Mouse (Mus musculus) intestine, embryonic 15.5 days (tissue): ENCODE data around the gene Dhx33. TPM values are rescaled to one million over a fixed set of nuclear protein-coding genes. Genes with fewer than 3 reads are reported as not detected.

Experiments
- ATAC-seq: fragments of 200-750 bp; cut with Nextera tagmentation; 2 replicates; pipeline ENCODE4 v1.8.0; 2017; ENCODE audit warnings: moderate TSS enrichment, moderate library complexity
- H3K27ac ChIP-seq: fragments of 300-500 bp; sonication (generic); 2 replicates; pipeline ENCODE4 v1.5.1; 2015; ENCODE audit warnings: mild to moderate bottlenecking, inconsistent platforms
- H3K27me3 ChIP-seq: fragments of 300-500 bp; sonication (generic); replicated peaks from 2 replicates; pipeline ENCODE4 v1.6.1; 2015; ENCODE audit warnings: inconsistent platforms
- H3K36me3 ChIP-seq: fragments of 300-500 bp; sonication (generic); 2 replicates; pipeline ENCODE4 v1.6.1; 2015; ENCODE audit warnings: inconsistent platforms
- H3K4me1 ChIP-seq: fragments of 300-500 bp; sonication (generic); replicated peaks from 2 replicates; pipeline ENCODE4 v1.6.1; 2015; ENCODE audit warnings: inconsistent platforms
- H3K4me2 ChIP-seq: fragments of 300-500 bp; sonication (generic); replicated peaks from 2 replicates; pipeline ENCODE4 v1.6.1; 2015; ENCODE audit warnings: mild to moderate bottlenecking, inconsistent platforms
- H3K4me3 ChIP-seq: fragments of 300-500 bp; sonication (generic); replicated peaks from 2 replicates; pipeline ENCODE4 v1.5.1; 2015; ENCODE audit warnings: inconsistent platforms
- H3K9ac ChIP-seq: fragments of 300-500 bp; sonication (generic); 2 replicates; pipeline ENCODE4 v1.6.1; 2015; ENCODE audit warnings: inconsistent platforms
- H3K9me3 ChIP-seq: fragments of 300-500 bp; sonication (generic); 2 replicates; pipeline ENCODE4 v1.6.1; 2016; ENCODE audit warnings: inconsistent platforms
- WGBS: fragments of 180-500 bp; shearing (Covaris S2); methylation state at CpG from one replicate; pipeline ENCODE4 v1.1.7; 2015; 5-methylcytosine and 5-hydroxymethylcytosine counted together
- polyA plus RNA-seq: library from polyadenylated mRNA; unstranded; fragments of >200 nt; fragmentation: Nextera tagmentation; extraction: Ambion mirVana; gene quantifications from 2 replicates; pipeline ENCODE4 v1.2.1, GENCODE M21; 2015

The Dhx33 gene
- polyA plus RNA-seq, 1 experiment from 2014 or later = 15.0 TPM

DNA sequence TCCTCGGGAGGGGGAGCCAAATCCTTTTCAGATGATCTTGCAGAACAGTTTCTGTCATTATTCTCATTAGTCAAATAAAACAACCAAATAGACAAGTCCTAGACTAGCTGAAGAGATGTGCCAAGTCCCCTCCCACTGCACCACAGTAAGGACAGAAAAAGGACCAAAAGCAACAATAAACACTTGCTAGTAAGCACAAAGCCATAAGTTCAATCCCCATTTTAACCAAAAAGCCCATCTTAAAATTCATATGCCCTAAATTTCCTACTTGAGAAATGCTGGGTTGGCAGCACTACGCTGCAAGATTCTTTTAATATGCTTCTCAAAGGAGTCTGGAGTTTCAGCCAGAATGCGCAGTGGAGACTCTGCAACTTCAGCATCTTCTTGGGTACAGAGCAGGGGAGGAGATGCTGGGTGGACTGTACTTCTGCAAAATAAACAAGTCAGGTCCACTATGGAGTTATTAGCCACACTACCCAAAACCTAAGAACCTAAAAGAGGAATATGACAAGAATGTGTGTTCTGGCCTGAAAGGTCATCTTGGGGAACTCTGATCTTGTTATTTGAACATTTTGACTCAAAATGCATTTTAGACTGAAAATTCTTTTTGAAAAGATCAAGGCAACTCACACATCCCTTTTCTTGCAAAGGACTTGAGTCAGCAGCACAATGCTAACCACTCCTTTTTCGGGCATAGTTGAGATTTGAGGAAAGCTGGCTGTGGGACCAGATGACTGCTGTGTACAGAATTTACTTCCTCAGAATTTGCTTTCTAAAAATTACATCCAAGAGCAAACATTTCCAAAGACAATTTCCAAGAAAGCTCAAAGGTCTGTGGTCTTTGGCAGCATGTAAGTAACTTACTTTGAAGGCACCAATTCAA lies 59.1 kb downstream of the Dhx33 start:
- no peak overlapping the region for H3K27ac ChIP-seq
- no peak overlapping the region for H3K4me2 ChIP-seq
- H3K9me3 ChIP-seq = no peaks in the 10 kb centered on the region
- ATAC-seq = no peak
- no peaks in the 10 kb centered on the region for H3K27me3 ChIP-seq
- no peaks in the 10 kb centered on the region for H3K4me1 ChIP-seq
- WGBS = 88% methylated on average over 4 of the region's 4 CpGs
- H3K9ac ChIP-seq = no peak overlapping the region
- H3K36me3 ChIP-seq = peaks cover 50% of the 10 kb centered on the region
- H3K4me3 ChIP-seq = no peak overlapping the region

DNA sequence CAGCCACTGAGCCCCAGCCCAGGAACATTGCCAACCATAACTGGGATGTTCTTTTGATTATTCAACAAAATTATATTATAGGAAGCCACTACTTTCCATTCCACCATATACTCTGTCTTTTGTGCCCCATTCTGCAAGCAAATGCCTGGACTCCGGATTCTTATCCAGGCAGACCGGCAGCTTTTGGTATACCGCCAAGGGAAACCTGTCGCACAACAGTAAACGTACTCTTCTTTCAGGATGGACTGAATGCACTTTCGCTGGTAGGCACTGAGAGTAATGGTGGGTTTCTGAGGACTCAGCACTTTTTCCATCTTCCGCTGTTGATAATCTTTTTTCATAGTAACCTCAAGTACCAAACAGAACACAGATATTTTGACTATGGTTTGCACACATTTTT lies 60.6 kb downstream of the Dhx33 start:
- H3K27ac ChIP-seq = no peak overlapping the region
- no peak for ATAC-seq
- no peaks in the 10 kb centered on the region for H3K27me3 ChIP-seq
- 90% methylated on average over 7 of the region's 7 CpGs for WGBS
- no peak overlapping the region for H3K4me2 ChIP-seq
- no peak overlapping the region for H3K4me3 ChIP-seq
- H3K4me1 ChIP-seq = no peaks in the 10 kb centered on the region
- peaks cover 43% of the 10 kb centered on the region for H3K36me3 ChIP-seq
- no peak overlapping the region for H3K9ac ChIP-seq
- no peaks in the 10 kb centered on the region for H3K9me3 ChIP-seq

DNA sequence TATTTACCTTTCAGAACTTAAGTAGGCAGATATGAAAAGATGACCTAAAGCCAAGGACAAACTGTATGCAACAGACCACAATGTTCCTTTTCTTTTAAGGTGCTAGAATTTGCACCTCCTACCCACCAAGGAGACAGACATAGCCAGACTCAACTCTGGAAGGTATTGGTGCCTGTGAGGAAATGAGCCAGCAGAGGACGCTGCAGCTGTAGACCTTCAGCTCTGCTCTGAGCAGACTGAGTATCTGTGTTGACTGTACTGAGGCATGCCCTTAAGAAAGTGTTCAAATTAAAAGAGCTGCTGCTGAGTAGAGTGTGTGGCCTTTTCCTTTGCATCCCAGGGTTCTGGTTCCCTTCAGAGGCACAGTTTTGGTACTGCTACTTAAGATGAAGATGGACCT lies 61.6 kb downstream of the Dhx33 start:
- no peak for ATAC-seq
- no peaks in the 10 kb centered on the region for H3K27me3 ChIP-seq
- H3K4me1 ChIP-seq = no peaks in the 10 kb centered on the region

DNA sequence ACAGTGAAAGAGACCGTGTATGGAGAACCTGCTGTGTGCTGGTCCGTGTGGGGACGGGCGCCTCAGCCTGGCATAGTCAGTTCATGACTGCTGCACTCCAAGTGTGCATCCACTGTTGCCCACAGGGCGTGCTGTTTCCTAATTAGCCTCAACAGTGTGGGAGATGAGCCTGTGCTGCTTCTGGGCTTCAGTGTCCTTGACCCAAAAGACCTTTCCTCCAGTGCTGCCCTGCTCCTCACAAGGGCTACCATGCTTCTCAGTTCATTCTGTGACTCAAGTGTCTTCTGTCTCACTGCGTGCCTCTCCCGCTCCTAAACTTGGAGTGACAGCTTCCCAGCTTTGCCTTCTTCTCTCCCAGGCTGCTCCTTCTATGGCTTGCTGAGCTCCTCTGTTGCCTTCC lies 68.9 kb downstream of the Dhx33 start:
- no peaks in the 10 kb centered on the region for H3K27me3 ChIP-seq
- no peaks in the 10 kb centered on the region for H3K4me1 ChIP-seq
- H3K9me3 ChIP-seq = no peaks in the 10 kb centered on the region
- no peak overlapping the region for H3K27ac ChIP-seq
- H3K9ac ChIP-seq = no peak overlapping the region
- H3K4me2 ChIP-seq = no peak overlapping the region
- peaks cover 27% of the 10 kb centered on the region for H3K36me3 ChIP-seq
- ATAC-seq = no peak
- WGBS = 91% methylated on average over 7 of the region's 7 CpGs
- H3K4me3 ChIP-seq = no peak overlapping the region

More for the DNA sequence above, 61.6 kb downstream of the Dhx33 start:
- Histone ChIP-seq H3K36me3 (peaks cover 40% of the 10 kb centered on the region), H3K9me3 (no peaks in the 10 kb centered on the region), H3K4me2 (no peak overlapping the region), H3K27ac (no peak overlapping the region), H3K9ac (no peak overlapping the region), H3K4me3 (no peak overlapping the region)
- WGBS = 93% methylated on average over 1 of the region's 1 CpGs

Other genes with a start within 250 kb of the Dhx33 start
- 5.3 and 6.2 TPM in 2 replicates for gene Zfp3, start 240.2 kb downstream of the Dhx33 start, polyA plus RNA-seq
- 0.70 and 0.88 TPM in 2 replicates for gene Scimp, start 191.9 kb downstream of the Dhx33 start, polyA plus RNA-seq
- gene Rabep1, start 159.7 kb downstream of the Dhx33 start, polyA plus RNA-seq = 51.4 and 53.9 TPM in 2 replicates
- 100 and 104 TPM in 2 replicates for gene Nup88, start 34.5 kb downstream of the Dhx33 start, polyA plus RNA-seq
- gene Rpain, start 34.2 kb downstream of the Dhx33 start, polyA plus RNA-seq = 63.3 and 66.7 TPM in 2 replicates
- 360 and 393 TPM in 2 replicates for gene C1qbp, start 21.4 kb downstream of the Dhx33 start, polyA plus RNA-seq
- 34.3 and 35.5 TPM in 2 replicates for gene Mis12, start 15.2 kb upstream of the Dhx33 start, polyA plus RNA-seq
- gene Derl2, start 15.4 kb upstream of the Dhx33 start, polyA plus RNA-seq = 63.4 and 71.8 TPM in 2 replicates
- gene 6330403K07Rik, start 29.1 kb upstream of the Dhx33 start, polyA plus RNA-seq = 67.9 and 76.7 TPM in 2 replicates
- 0.14 and 0.20 TPM in 2 replicates for gene Nlrp1a, start 140.3 kb upstream of the Dhx33 start, polyA plus RNA-seq
- gene Nlrp1b, start 226.3 kb upstream of the Dhx33 start, polyA plus RNA-seq = 0.10 and 0.21 TPM in 2 replicates